Mouse (Mus musculus) skeletal muscle tissue, adult 2 months (tissue): ENCODE measurements around the gene Pknox2.

Source experiments
- DNase-seq: peaks from one replicate; pipeline ENCODE4 v3.0.0-alpha.2; 2012; ENCODE audit warnings: low read depth, low spot score

Pknox2 gene

DNA sequence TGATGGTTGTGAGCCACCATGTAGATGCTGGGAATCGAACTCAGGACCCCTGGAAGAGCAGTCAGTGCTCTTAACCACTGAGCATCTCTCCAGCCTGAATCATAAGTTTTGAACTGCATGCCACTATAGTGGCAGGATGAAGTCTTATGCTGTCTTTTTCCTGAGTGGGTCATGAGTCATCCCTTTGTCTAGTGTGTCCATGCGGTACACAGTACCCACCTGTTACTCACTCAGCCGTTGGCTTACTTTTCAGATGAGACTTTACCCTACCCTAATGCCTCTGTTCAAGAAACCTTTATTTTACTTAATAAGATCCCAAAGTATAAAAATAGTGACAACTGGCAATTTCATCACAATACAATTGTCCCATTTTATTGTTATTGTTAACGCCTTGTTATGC is 95.5 kb downstream of the Pknox2 start:
- DNase-seq, result no peak

DNA sequence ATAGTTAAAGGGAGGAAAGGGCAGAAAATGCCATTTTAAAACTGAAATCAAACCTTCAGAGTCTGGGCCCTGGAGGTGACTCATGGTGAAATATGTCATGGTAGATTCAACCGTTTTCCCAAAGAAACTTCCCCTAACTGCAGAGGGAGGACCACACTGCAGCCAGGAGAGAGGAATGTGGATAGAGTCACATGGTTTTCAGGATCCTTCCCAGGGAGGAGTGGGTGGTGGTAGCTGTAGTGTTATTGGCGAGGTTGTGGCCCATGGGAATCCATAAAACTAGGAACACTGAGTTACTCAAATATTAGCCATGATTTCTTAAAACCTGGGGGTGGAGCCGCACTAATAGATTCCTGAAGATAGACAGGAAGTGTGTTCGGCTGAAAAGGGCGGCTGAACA is 99.7 kb downstream of the Pknox2 start:
- DNase-seq, result peak; percentile 82

DNA sequence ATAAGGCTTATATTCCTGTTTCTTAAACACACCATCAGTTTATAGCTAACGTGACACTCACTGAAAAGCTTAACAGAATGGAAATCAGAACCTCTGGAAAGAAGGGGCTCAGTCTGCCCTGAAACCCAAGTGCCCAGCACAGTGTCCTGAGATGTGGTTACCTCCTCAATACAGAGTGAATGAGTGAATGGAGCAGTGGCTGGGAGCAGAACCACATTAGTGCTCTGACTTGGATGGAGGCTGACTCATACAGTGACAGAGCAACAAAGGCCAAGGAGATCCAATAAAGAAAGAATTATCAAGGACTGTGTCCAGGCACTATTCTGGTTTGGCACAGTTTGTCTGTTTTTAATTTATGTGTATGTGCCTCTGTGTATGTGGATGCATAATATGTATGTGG is 101.3 kb downstream of the Pknox2 start:
- DNase-seq, result no peak

DNA sequence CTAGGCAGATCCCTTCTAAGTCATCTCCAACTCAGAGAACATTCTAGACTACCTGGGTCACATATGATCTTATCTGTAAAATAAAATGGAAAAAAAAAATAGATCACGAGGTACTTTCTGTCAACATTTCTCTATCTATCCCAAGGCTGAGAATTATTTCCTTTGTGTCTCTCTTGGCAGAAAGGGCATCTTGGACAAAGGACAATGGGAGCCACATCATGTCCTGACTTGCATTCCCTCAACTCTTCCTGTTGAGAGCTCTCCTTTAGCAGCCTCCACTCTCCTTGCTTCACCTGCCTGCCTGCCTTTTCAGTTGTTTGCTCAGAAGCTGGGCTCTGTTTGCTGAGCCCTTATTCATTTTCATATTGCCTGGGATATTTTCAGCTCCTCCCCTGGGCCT is 103.0 kb downstream of the Pknox2 start:
- no peak for DNase-seq

DNA sequence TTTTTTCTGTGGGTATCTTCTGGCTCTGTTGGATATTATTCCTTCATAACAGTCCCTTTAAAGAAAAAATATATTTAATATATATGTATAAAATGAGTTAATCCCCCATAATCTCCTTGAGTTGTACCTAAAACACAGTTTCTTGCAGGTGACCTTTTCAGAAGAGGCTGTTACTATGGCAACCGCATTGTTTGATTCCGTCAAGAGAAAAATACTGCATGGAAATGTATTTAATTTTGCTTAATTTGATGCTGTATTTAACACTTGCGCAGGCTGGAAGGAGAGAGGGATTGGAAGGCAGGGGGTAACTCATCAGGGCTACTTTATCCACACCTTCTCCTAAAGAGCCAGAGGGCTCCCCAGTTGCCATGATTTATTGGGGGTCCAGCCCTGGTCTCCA is 108.3 kb downstream of the Pknox2 start:
- no peak for DNase-seq

DNA sequence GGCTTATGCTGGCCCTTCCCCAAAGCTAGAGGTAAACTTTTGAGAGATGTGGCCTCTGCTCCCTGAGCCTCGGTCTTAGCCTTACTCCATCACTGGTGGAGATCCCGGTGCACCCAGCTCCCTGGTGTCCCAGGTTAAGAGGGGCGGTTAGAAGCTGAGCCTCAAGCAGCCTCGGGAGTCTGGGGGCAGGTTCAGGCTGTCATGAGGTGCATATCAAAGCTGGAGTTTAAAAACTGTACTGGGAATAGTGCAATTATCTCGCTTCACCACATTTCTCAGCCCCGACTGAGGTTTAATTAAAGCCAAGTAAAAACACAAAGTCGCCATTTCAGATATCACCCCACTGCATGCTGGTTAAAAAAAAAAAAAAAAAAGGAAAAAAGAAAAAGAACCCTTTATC is 108.8 kb downstream of the Pknox2 start:
- DNase-seq, result no peak

DNA sequence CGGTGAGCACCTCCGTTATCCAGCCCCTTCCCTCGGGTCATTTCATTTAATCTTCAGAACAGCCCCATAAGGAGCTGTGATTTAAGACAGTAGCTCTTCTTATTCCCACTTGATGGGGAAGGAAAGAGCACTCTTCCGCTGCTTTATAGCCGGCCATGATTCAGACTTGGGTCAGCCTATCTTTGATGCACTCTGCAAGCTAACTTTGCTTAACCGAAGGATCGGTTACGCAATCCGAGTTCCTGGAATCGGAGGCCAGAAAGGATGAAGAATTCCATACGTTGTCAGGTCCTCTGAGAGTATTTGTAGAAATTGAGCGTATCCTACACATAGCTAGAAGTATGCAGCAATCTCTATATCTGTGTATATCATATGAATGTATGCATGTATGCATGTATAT is 109.8 kb downstream of the Pknox2 start:
- DNase-seq, result no peak

DNA sequence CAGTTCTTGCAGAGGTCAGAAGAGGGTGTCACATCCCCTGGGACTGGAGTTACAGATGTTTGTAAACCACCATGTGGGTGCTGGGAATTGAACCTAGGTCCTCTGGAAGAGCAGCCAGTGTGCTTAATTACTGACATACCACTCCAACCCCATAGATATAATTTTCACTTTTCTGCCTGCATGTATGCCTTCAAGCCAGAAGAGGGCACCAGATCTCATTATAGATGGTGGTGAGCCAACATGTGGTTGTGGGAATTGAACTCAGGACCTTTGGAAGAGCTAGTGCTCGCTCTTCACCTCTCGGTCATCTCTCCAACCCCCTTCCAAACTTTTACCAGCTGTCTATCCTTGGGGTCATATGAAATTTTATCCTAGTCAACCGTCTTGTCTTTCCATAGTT is 112.0 kb downstream of the Pknox2 start:
- DNase-seq, result no peak

DNA sequence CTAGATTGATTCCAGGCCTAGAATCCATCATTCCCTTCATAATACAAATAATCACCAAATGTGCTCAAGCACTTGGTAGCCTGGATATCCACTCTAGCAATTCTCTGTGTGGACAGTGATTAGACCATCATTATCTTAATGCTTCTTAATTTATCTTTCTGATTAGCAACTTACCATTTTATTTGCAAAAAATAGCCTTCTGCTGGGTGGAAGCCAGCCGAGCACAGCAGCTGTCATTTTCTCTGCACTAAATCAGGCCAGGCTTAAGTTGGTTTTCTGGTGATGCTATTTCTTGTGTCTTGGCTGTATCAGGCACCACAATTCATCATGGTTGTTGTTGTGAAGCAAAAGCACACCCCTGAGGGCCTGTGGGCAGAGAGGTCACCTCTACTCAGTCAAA is 112.9 kb downstream of the Pknox2 start:
- no peak for DNase-seq

DNA sequence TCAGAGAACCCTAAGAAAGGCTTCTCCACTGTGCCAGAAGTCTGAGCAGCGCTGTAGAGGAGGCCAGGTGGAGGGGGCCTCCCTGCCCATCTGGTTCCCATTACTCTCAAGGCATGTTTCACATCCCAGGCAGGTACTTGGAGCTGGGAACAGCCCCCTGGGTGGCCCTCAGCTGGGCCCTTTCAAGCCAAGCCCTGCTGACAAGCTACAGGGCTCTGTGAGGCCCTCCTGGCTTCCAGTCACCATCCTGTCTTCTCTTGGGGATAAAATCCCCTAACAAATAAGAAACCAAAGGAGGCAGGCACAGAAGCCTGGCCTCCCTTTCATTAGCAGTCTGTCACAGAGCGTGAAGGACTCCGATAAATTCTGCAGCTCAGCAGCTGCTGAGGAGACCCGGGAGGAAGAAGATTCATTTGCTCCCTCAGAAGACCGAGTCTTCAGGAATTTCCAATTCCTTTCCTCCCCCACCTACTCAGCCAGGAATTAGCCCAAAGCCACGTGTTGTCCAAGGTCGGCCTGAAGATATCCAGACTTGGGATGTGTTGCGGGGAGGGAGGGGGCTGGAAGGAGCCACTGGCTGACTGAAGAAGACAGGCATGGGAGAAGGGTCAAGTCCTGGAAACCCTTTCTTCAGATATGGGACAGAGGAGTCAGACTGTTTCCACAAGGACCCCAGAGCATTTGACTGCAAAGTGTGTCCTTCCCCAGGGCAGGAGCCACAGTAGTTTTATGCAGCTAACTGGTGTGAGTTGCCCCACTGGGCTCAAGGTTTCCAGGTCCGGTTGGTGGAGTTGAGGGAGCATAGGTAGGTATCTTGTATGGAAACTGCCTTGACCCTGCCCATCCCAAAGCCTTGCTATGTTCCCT is 116.6 kb downstream of the Pknox2 start:
- DNase-seq, result no peak

DNA sequence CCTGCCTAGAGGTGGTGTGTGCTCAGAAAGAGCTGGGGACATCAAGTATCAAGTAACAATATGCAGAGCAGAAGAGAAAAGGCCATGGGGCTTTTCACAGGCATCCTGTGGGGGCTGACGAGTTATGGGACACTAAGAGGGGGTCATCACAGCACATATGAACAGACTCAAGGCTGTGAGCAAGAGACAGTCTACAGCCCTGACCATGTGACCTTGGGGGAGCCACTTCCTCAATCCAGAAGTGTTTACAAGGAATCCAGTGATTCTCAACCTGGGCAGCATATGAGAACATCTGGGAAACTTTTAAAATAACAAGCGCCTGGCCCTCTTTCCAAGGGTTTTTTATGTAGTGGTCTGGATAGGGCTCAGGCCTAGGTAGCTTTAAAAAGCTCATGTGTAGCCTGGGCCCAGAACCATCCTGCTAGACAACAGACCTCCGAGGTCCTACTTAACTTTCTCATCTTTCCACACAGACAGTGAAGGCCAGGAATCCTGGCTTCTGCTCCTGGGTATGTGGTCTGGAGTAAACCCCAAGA is 117.3 kb downstream of the Pknox2 start:
- no peak for DNase-seq

DNA sequence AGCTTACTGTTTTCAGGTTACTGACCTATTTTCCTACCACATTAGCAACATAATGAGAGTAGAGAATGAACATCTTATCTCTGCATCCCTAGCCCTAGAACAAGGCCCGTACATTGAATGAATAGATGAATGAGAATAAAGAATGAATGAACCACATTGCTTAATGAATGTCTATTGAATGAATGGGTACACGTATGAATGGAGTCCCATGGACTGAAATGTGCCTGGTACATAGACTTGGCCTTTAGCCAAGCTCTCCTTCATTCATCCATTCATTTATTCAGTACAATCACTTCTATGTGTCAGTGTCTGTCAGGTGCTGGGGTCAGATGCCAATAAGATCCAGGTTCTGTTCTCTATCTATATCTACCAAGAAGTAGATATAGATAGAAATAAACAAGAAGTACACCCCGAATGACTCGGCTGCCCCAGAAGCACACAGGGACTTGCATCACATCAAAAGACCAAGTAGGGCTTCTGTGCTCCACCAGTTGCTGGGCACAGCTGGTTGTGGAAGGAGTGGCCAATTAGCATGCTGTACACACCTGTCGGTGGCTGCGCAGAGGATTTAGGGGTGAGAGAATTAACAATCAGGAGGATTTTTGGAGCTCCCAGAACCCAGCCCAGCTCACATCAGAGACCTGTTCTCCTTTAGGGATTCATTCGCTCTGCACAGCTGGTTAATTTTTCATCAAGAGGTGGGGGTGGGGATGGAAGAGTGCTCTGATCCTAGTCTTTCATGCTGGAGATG is 119.2 kb downstream of the Pknox2 start:
- no peak for DNase-seq

DNA sequence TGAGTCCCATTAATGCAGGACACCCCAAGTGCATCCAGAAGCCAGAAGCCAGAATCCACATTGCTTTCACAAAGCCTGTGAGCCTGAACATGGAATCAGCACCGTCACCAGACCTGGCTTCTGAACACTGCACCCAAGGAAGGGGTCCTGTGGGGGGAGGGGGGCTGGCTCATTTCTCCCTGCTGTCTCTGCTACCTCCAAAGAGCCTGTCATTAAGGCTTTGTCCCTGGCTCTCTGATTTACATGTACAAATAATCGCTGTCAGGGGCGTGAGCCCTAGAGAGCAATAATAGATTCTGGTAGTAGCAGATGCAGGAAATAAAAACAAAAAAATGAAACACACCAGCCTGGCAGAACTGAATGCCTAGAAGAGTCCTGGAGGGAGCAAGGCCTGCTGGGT is 121.3 kb downstream of the Pknox2 start:
- DNase-seq, result no peak

DNA sequence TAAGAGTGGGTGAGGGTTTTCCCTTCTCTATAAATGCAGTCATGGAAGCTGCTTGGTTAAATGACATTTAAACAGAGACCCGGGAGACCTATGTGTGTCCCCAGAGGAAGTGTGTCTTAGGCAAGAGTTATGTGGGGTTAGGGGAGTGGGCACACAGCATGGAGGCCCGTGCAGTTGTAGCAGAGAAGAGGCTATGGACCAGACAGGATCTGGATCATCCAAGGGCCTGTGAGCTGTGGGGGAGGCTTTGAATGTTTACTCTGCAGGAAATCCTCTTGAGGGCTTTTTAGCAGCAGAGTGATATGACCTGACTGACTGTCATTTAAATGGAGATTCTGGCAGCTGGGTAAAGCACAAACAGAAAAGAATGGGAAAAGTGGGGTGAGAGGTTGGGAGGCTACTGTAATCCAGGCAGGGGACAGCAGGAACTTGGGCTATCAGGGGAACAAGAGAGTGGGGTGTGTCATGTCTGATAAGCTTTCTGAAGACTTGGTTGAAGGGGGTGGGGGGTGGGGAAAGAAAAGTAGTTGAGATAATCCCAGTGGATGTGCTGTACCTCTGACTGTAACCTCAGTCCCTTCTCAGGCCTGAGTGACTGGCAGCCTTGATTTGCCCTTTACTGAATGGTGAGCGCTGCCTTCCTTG is 125.5 kb downstream of the Pknox2 start:
- no peak for DNase-seq

DNA sequence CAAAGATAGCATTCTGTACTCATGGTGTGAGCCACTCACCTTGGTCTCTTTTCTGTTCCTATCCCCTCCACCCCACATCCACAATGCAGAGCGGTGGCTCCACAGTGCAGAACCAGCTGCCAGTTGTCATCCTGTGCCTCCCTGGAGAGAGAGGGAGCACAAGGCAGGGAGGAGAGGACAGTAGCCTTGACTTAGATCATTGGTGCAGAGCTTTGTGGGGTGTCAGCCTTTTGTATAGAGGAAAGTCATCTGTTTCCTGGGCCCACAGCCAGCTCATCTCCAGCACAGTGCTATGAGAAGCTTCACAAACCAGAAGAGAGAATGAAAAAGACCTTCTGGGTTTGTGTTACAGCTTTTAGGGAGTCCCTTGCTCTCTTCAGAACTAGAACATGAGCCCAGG is 129.1 kb downstream of the Pknox2 start:
- no peak for DNase-seq

DNA sequence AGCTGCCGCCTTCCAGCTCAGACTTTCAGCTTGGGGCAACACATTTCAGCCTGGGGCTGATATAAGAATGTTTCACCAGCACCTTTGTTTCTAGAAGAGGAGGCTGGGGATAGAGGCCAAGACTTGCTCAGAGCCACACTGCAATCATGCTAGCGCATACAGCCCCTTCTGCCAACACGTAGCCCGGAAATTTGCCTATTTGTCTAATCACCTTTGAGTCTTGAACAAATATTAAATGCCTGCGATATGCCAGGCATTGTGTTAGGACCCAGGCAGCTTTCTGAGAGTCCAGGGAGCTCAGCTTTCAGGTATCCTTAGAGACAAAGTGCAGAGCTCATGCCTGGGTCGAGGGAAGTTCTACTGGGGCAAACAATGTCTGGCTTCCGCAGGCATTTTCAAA is 130.0 kb downstream of the Pknox2 start:
- DNase-seq, result no peak

DNA sequence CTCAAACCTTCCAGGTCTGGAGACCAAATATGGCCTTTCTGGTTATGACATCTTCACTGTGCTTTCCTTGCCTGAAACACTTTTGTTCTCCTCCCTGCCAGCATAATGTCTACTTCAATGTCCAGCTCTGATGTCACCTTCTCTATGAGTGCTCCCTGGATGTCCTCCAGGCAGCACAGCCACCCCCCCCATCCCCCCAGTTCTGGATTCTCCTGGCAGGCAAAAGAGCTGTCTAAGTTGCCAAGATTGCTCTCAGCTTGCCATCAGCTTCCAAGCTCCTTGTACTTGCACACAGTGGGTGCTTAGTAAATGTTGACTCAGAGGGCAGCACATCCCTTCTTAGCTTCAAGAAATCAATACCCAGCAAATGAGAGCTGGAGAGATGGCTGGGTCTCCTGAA is 131.0 kb downstream of the Pknox2 start:
- peak; percentile 42 for DNase-seq

DNA sequence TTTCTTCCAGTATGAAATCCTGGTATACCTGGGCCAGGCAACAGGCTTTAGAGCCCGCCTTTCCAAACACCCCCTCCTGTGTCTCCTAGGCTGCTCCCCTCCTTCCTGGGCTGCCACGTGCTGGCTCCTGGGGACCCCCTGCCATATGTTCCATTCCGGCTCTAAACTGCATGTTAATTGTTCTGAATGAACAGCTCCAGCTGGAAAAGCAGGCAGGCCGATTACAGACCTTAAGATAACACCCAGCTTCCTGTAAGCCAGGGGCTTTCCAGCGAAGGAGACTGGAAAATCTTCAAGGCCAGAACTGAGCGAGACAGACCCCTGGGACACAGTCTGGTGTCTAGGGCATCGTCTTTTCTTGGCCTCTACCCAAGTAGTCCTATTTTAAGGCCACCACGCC is 133.6 kb downstream of the Pknox2 start:
- DNase-seq, result no peak

DNA sequence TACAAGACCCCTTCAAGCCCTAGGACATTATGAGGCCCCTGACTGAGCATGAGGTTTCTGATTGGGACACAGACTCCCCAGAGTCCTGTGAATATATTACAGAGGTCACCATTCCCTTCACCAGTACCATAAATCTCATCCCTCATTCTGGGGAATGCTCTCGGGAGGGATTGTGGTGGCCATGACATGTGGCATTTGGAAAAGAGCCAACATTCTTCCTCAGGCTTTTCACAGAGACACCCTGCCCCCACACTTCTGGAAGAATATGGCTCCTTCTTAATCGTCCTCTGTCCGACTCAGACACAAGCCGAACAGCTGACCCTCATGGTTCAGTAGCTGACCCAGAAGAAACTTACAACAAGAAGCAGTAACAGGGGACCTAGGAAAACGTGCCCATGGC is 139.1 kb downstream of the Pknox2 start:
- no peak for DNase-seq

DNA sequence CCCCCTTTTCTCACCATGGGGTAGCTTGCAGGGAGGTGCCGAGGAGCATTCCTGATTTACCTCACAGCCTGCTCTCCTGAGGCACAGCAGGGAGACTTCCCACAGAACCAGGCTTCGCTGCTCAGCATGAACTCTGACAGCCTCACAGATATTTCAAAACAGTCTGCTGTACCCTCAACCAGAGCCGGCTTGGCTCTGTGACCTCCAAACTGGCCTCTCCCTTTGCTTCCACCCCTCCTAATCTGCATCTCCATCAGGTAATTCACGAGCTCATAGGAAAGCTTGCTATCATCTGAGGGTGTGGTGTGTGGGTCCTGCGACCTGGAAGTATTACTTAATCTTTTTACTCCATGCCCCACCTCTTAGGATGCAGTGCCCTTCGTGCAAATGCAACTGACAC is 142.5 kb downstream of the Pknox2 start:
- no peak for DNase-seq

DNA sequence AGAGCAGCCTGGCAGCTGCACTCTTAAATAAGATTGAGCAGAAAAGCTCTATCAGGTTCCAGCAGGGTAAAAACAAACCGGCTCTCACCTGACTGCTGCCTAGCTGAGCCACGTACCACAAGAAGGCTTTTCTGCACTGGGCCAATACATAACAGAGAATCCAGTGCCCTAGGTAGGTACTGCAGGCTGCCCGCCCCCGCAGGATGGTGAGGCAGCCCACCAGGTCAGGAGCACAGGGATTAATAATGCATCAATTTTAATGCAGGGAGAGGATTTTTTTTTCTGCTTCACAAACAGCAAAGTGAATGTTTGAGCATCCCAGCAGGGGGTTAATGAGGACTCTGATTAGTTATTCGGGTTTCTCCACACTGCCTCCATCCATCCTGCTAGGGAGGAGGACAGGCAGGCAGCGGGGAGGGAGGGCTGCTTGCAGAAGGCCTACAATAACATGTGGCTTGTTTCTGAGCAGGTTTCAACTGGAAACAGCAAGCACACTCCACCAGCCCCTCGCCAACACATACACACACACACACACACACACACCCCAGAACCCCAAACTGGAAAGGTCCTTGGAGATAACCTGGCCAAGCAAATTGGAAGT is 145.2 kb downstream of the Pknox2 start:
- no peak for DNase-seq

DNA sequence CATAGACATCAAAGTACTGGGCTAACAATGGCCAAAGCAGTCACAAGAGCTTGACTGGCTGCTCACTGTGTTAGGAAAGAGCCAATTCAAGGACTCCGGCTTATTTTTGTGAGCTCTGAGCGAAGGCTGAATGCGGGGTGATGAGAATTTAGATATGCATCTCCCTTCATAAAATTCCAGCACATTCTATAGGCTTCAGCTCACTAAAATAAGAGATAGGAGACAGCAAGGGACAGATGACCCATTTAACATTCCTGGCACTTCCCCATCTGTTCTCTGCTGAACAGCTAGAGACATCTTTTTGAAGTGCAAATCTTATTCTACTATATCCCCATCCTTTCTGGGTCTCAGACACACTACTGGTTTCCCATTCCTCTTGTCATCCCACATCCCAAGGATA is 147.8 kb downstream of the Pknox2 start:
- DNase-seq, result no peak
